Mouse (Mus musculus): ENCODE measurements around the gene Cdkn2d. TPM values are rescaled to one million over a fixed set of nuclear protein-coding genes. Genes with fewer than 3 reads are reported as not detected.

The Cdkn2d gene
- 88.6 and 96.4 TPM in 2 replicates for polyA plus RNA-seq (2015; fragmentation: Nextera tagmentation; extraction: Ambion mirVana)

GRCm38 (mm10) chr9:21291022-21291787 is at the start of gene Cdkn2d:
Cdkn2d (minus strand) TSS chr9:21291407.
- peak within 1 kb of the TSS; percentile 78 for H3K4me3 ChIP-seq
- H3K27me3 ChIP-seq, result no peaks in the 10 kb centered on the region
- H3K36me3 ChIP-seq, result no peaks in the 10 kb centered on the region
- peaks cover 35% of the 10 kb centered on the region for H3K4me1 ChIP-seq (replicated peaks)
- H3K9me3 ChIP-seq (replicated peaks), result no peaks in the 10 kb centered on the region
- H3K9ac ChIP-seq, result peak within 1 kb of the TSS; percentile 93
- under 1% methylated on average over 51 of the region's 51 CpGs for WGBS
- H3K27ac ChIP-seq, result peak within 1 kb of the TSS; percentile 92
- peak within 1 kb of the TSS; percentile 74 for H3K4me2 ChIP-seq
- peak; percentile 94 for ATAC-seq (replicated peaks; ENCODE audit: insufficient number of reproducible peaks, insufficient read depth, low FRiP score, low read depth)

- no peaks in the 10 kb centered on the region for H3K27me3 ChIP-seq
- H3K4me3 ChIP-seq, result no peak overlapping the region
- H3K4me1 ChIP-seq (replicated peaks), result peaks cover 10% of the 10 kb centered on the region
- WGBS, result 61% methylated on average over 4 of the region's 4 CpGs
- no peaks in the 10 kb centered on the region for H3K9me3 ChIP-seq (replicated peaks)
- no peak overlapping the region for H3K9ac ChIP-seq
- peaks cover 20% of the 10 kb centered on the region; the same call in 1 of the 2 replicates for H3K36me3 ChIP-seq
- H3K27ac ChIP-seq, result no peak overlapping the region
- ATAC-seq (replicated peaks; ENCODE audit: insufficient number of reproducible peaks, insufficient read depth, low FRiP score, low read depth), result peak; percentile 50; the same call in 1 of the 2 replicates
- no peak overlapping the region for H3K4me2 ChIP-seq
These were observed 49.2 kb upstream of the Cdkn2d start for GRCm38 (mm10) chr9:21340411-21340810.

GRCm38 (mm10) chr9:21337652-21338051 is 46.4 kb upstream of the Cdkn2d start:
- WGBS, result 32% methylated on average over 20 of the region's 20 CpGs
- peak overlapping the region; percentile 2 for H3K9ac ChIP-seq
- H3K9me3 ChIP-seq (replicated peaks), result no peaks in the 10 kb centered on the region
- no peak overlapping the region for H3K27ac ChIP-seq
- H3K4me2 ChIP-seq, result peak overlapping the region; percentile 62
- peak overlapping the region; percentile 40 for H3K4me3 ChIP-seq
- no peaks in the 10 kb centered on the region for H3K27me3 ChIP-seq
- peaks cover 25% of the 10 kb centered on the region for H3K4me1 ChIP-seq (replicated peaks)
- ATAC-seq (replicated peaks; ENCODE audit: insufficient number of reproducible peaks, insufficient read depth, low FRiP score, low read depth), result peak; percentile 55; the same call in 1 of the 2 replicates
- peaks cover 10% of the 10 kb centered on the region; the same call in 1 of the 2 replicates for H3K36me3 ChIP-seq

- Histone ChIP-seq H3K9ac (no peak overlapping the region), H3K4me1 (replicated peaks) (peaks cover 37% of the 10 kb centered on the region), H3K4me3 (no peak overlapping the region), H3K4me2 (no peak overlapping the region), H3K36me3 (no peaks in the 10 kb centered on the region), H3K27ac (no peak overlapping the region), H3K9me3 (replicated peaks) (no peaks in the 10 kb centered on the region), H3K27me3 (no peaks in the 10 kb centered on the region)
- no peak for ATAC-seq (replicated peaks; ENCODE audit: insufficient number of reproducible peaks, insufficient read depth, low FRiP score, low read depth)
- 80% methylated on average over 8 of the region's 8 CpGs for WGBS
These were observed 45.3 kb upstream of the Cdkn2d start for GRCm38 (mm10) chr9:21336491-21336890.

GRCm38 (mm10) chr9:21335391-21335790 is 44.2 kb upstream of the Cdkn2d start:
- Histone ChIP-seq H3K4me2 (no peak overlapping the region), H3K27ac (peak overlapping the region; percentile 45; the same call in 1 of the 2 replicates), H3K9ac (no peak overlapping the region), H3K9me3 (replicated peaks) (no peaks in the 10 kb centered on the region), H3K36me3 (no peaks in the 10 kb centered on the region), H3K27me3 (no peaks in the 10 kb centered on the region), H3K4me3 (no peak overlapping the region), H3K4me1 (replicated peaks) (peaks cover 40% of the 10 kb centered on the region)
- WGBS, result 51% methylated on average over 4 of the region's 4 CpGs
- ATAC-seq (replicated peaks; ENCODE audit: insufficient number of reproducible peaks, insufficient read depth, low FRiP score, low read depth), result no peak

- H3K9ac ChIP-seq, result no peak overlapping the region
These were observed 43.5 kb upstream of the Cdkn2d start for GRCm38 (mm10) chr9:21334747-21335146.

GRCm38 (mm10) chr9:21333523-21333922 is 42.3 kb upstream of the Cdkn2d start:
- WGBS, result 84% methylated on average over 1 of the region's 1 CpGs
- no peak overlapping the region for H3K9ac ChIP-seq
- H3K4me1 ChIP-seq (replicated peaks), result peaks cover 55% of the 10 kb centered on the region
- no peaks in the 10 kb centered on the region for H3K9me3 ChIP-seq (replicated peaks)
- H3K27me3 ChIP-seq, result no peaks in the 10 kb centered on the region
- ATAC-seq (replicated peaks; ENCODE audit: insufficient number of reproducible peaks, insufficient read depth, low FRiP score, low read depth), result no peak
- H3K4me2 ChIP-seq, result no peak overlapping the region
- H3K36me3 ChIP-seq, result no peaks in the 10 kb centered on the region
- H3K27ac ChIP-seq, result peak overlapping the region; percentile 55; the same call in 1 of the 2 replicates
- H3K4me3 ChIP-seq, result no peak overlapping the region

More at GRCm38 (mm10) chr9:21334747-21335146, 43.5 kb upstream of the Cdkn2d start:
- Histone ChIP-seq H3K4me3 (no peak overlapping the region), H3K9me3 (replicated peaks) (no peaks in the 10 kb centered on the region), H3K4me2 (no peak overlapping the region), H3K27ac (no peak overlapping the region), H3K4me1 (replicated peaks) (peaks cover 46% of the 10 kb centered on the region), H3K27me3 (no peaks in the 10 kb centered on the region), H3K36me3 (no peaks in the 10 kb centered on the region)
- ATAC-seq (replicated peaks; ENCODE audit: insufficient number of reproducible peaks, insufficient read depth, low FRiP score, low read depth), result no peak

- no peaks in the 10 kb centered on the region for H3K9me3 ChIP-seq (replicated peaks)
- no peak overlapping the region for H3K9ac ChIP-seq
- no peak for ATAC-seq (replicated peaks; ENCODE audit: insufficient number of reproducible peaks, insufficient read depth, low FRiP score, low read depth)
- peak overlapping the region; percentile 55 for H3K27ac ChIP-seq
- no peak overlapping the region for H3K4me3 ChIP-seq
- no peaks in the 10 kb centered on the region for H3K27me3 ChIP-seq
- H3K4me2 ChIP-seq, result no peak overlapping the region
- WGBS, result 30% methylated on average over 9 of the region's 9 CpGs
- peaks cover 59% of the 10 kb centered on the region for H3K4me1 ChIP-seq (replicated peaks)
- H3K36me3 ChIP-seq, result no peaks in the 10 kb centered on the region
These were observed 41.2 kb upstream of the Cdkn2d start for GRCm38 (mm10) chr9:21332161-21333061.

GRCm38 (mm10) chr9:21331365-21332140 is 40.3 kb upstream of the Cdkn2d start:
- WGBS, result 77% methylated on average over 12 of the region's 12 CpGs
- no peak overlapping the region for H3K9ac ChIP-seq

GRCm38 (mm10) chr9:21329699-21330289 is 38.6 kb upstream of the Cdkn2d start:
- Histone ChIP-seq H3K27me3 (no peaks in the 10 kb centered on the region), H3K4me2 (no peak overlapping the region), H3K4me3 (no peak overlapping the region), H3K36me3 (peaks cover 3% of the 10 kb centered on the region; the same call in 1 of the 2 replicates), H3K4me1 (replicated peaks) (peaks cover 52% of the 10 kb centered on the region), H3K9me3 (replicated peaks) (no peaks in the 10 kb centered on the region), H3K9ac (no peak overlapping the region), H3K27ac (peak overlapping the region; percentile 78)
- 87% methylated on average over 10 of the region's 10 CpGs for WGBS
- no peak for ATAC-seq (replicated peaks; ENCODE audit: insufficient number of reproducible peaks, insufficient read depth, low FRiP score, low read depth)

More at GRCm38 (mm10) chr9:21331365-21332140, 40.3 kb upstream of the Cdkn2d start:
- Histone ChIP-seq H3K4me3 (no peak overlapping the region), H3K36me3 (no peaks in the 10 kb centered on the region), H3K27me3 (no peaks in the 10 kb centered on the region), H3K4me2 (no peak overlapping the region), H3K4me1 (replicated peaks) (peaks cover 62% of the 10 kb centered on the region), H3K27ac (peak overlapping the region; percentile 55), H3K9me3 (replicated peaks) (no peaks in the 10 kb centered on the region)
- ATAC-seq (replicated peaks; ENCODE audit: insufficient number of reproducible peaks, insufficient read depth, low FRiP score, low read depth), result no peak

All from heart, embryonic 15.5 days (tissue).